Mouse (Mus musculus): ENCODE measurements around the gene Gipc2. TPM values are rescaled to one million over a fixed set of nuclear protein-coding genes. Genes with fewer than 3 reads are reported as not detected.

The Gipc2 gene
- polyA plus RNA-seq, 1 experiment from 2014 or later = 9.2 TPM

DNA sequence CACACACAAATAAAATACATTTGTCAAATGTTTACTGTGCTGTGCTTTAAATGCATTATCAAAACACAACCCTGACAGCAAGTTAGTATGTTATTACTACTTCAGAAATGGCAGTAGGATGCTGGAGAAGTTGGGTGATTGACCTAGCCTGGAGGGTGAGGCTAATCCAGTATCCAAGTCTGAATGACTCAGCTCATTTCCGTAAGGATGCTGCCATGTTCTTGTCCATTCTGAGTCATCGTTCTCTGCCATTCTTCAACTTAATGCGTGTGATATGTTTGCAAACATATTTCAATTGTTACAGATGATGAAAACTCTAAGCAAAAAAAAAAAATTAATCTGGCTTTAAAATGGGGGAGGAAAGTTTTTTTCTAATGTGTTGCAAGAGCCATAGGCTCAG lies 84.6 kb downstream of the Gipc2 start:
- Histone ChIP-seq H3K27ac (no peak overlapping the region), H3K4me2 (no peak overlapping the region), H3K4me3 (no peak overlapping the region), H3K27me3 (no peaks in the 10 kb centered on the region), H3K9me3 (no peaks in the 10 kb centered on the region), H3K36me3 (no peaks in the 10 kb centered on the region), H3K4me1 (replicated peaks) (no peaks in the 10 kb centered on the region), H3K9ac (no peak overlapping the region)
- WGBS = 94% methylated on average over 3 of the region's 3 CpGs
- ATAC-seq (ENCODE audit: low FRiP score) = no peak

DNA sequence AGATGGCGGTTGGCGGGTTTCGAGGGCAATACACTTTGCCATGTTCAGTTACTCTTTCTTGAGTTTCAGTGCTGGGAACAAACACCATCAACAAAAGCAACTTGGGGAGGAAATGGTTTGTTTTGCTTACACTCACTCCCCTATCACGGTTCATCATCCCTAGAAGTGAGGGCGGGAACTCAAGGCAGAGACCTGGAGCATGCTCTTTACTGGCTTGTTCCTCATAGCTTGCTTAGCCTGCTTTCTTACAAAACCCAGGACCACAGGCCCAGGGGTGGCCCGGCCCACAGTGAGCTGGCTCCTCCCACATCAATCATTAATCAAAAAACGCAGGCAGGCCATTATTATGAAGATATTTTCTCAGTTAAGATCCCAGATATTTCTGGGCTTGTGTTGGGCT lies 89.9 kb downstream of the Gipc2 start:
- Histone ChIP-seq H3K27ac (no peak overlapping the region), H3K9me3 (no peaks in the 10 kb centered on the region), H3K9ac (no peak overlapping the region), H3K36me3 (no peaks in the 10 kb centered on the region), H3K4me1 (replicated peaks) (no peaks in the 10 kb centered on the region), H3K27me3 (no peaks in the 10 kb centered on the region), H3K4me2 (no peak overlapping the region), H3K4me3 (no peak overlapping the region)
- ATAC-seq (ENCODE audit: low FRiP score) = no peak
- WGBS = 83% methylated on average over 7 of the region's 7 CpGs

DNA sequence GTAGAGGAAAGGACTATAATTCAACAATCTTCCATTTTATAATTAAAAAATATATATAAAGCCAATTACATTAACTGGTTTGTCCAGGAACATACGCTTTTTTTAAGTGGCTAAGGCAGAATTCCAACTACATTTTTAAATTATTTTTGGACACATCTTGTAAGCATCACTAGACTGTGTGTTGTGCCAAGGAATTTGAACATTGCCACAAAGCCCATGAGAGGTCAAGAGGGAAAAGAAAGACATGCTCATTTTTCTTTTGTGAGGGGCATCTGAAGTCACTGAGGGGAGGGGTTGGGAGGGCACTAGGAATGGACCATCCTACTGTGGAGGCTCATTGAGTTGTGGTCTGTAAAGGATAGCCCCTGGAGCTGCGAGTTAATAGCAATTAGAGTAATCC lies 97.0 kb downstream of the Gipc2 start:
- Histone ChIP-seq H3K9me3 (no peaks in the 10 kb centered on the region), H3K27ac (no peak overlapping the region), H3K27me3 (no peaks in the 10 kb centered on the region), H3K36me3 (no peaks in the 10 kb centered on the region), H3K4me2 (no peak overlapping the region), H3K9ac (no peak overlapping the region), H3K4me1 (replicated peaks) (peaks cover 9% of the 10 kb centered on the region; the same call in 1 of the 2 replicates), H3K4me3 (no peak overlapping the region)
- ATAC-seq (ENCODE audit: low FRiP score) = no peak
- 91% methylated on average over 2 of the region's 2 CpGs for WGBS

DNA sequence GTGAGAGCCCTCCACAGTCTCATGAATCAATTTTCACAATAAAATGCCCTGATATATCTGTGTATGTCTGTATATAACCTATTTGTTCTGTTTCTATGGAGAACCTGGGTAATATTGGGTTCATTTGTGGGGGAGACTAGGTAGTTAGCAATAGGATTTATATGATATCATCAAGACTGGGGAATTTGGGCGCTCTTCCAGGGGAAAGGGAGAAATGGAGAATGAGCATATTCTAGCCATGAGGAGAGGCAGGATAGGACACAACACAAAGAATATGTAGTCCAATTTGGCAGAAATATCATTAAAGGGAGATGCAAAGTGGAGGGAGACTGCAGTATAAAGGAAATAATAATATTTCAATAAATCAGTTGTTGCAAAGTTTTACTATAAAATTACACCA lies 97.7 kb downstream of the Gipc2 start:
- peaks cover 9% of the 10 kb centered on the region; the same call in 1 of the 2 replicates for H3K4me1 ChIP-seq (replicated peaks)
- 92% methylated on average over 1 of the region's 1 CpGs for WGBS

DNA sequence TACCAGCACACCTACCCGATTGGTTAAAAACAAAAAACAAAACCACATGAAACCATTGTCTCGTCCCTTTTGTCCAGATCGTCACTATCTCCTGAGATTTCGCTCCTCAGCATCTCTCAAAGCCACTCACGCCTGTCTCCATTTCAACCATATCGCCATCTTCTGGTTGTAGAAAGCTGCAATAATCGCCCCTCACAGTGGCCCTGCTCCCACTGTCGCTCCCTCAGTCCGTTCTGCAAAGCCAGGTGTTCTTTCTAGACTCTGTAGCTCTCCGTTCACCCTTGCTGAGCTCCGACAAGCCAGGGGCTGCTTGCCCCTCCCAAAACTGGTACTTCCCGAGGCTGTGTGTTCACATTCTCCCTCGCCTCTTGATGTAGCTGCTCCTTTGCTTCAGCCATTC lies 99.3 kb downstream of the Gipc2 start:
- Histone ChIP-seq H3K36me3 (no peaks in the 10 kb centered on the region), H3K4me1 (replicated peaks) (peaks cover 9% of the 10 kb centered on the region; the same call in 1 of the 2 replicates), H3K4me3 (peak overlapping the region; percentile 15; the same call in 1 of the 2 replicates), H3K4me2 (peak overlapping the region; percentile 36), H3K27me3 (no peaks in the 10 kb centered on the region), H3K9me3 (no peaks in the 10 kb centered on the region), H3K9ac (peak overlapping the region; percentile 49; the same call in 1 of the 2 replicates), H3K27ac (no peak overlapping the region)
- ATAC-seq (ENCODE audit: low FRiP score) = peak; percentile 28; the same call in 1 of the 2 replicates
- 30% methylated on average over 13 of the region's 13 CpGs for WGBS

More for the DNA sequence above, 97.7 kb downstream of the Gipc2 start:
- Histone ChIP-seq H3K36me3 (no peaks in the 10 kb centered on the region), H3K27me3 (no peaks in the 10 kb centered on the region), H3K9me3 (no peaks in the 10 kb centered on the region), H3K4me3 (no peak overlapping the region), H3K9ac (no peak overlapping the region), H3K27ac (no peak overlapping the region), H3K4me2 (no peak overlapping the region)
- no peak for ATAC-seq (ENCODE audit: low FRiP score)

DNA sequence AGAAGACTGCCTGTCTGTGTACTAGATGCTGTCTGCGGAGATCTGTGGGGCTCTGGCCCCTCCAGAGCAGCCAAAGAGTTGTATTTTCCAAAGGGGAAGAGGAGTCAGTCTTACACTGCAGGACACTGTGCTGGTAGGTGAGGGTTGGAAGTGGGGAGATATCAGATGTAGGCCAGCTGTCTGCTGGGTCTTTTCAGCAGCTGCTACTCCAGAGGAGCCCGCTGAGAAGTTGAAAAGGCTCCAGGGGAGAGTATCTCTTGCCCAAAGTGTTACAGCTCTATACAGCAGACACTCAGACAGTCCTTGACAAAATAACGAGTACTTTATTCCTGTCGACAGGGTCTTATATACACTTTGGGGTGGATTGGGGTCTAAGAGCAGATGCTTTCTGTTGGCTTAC lies 100.2 kb downstream of the Gipc2 start:
- no peaks in the 10 kb centered on the region for H3K9me3 ChIP-seq
- H3K4me2 ChIP-seq = no peak overlapping the region
- no peak for ATAC-seq (ENCODE audit: low FRiP score)
- no peak overlapping the region for H3K9ac ChIP-seq
- no peaks in the 10 kb centered on the region for H3K27me3 ChIP-seq
- peaks cover 9% of the 10 kb centered on the region; the same call in 1 of the 2 replicates for H3K4me1 ChIP-seq (replicated peaks)
- H3K4me3 ChIP-seq = no peak overlapping the region
- H3K36me3 ChIP-seq = no peaks in the 10 kb centered on the region
- H3K27ac ChIP-seq = no peak overlapping the region
- 62% methylated on average over 4 of the region's 4 CpGs for WGBS

DNA sequence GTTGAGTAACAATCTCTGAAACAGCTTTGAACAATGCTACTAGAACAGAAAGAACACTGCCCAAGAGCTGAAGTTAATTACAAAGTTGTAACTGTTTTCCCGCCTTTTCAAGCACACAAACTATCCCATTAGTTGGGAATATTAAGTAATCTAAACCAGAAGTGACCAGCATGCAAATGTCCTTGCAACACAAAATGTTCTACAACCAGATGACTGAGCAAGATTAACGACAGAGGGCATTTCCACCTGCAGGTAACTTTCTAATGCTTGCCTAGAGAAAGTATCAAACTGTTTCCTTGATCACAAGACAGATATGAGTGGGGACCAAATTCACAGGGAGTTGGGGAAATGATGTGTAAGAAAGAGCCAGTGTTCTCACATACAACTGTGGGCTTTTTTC lies 101.9 kb downstream of the Gipc2 start:
- peaks cover 9% of the 10 kb centered on the region; the same call in 1 of the 2 replicates for H3K4me1 ChIP-seq (replicated peaks)
- WGBS = 81% methylated on average over 2 of the region's 2 CpGs
- H3K9ac ChIP-seq = no peak overlapping the region
- no peak overlapping the region for H3K4me3 ChIP-seq
- no peak for ATAC-seq (ENCODE audit: low FRiP score)
- H3K4me2 ChIP-seq = no peak overlapping the region
- no peaks in the 10 kb centered on the region for H3K9me3 ChIP-seq
- no peaks in the 10 kb centered on the region for H3K36me3 ChIP-seq
- H3K27ac ChIP-seq = no peak overlapping the region
- no peaks in the 10 kb centered on the region for H3K27me3 ChIP-seq

DNA sequence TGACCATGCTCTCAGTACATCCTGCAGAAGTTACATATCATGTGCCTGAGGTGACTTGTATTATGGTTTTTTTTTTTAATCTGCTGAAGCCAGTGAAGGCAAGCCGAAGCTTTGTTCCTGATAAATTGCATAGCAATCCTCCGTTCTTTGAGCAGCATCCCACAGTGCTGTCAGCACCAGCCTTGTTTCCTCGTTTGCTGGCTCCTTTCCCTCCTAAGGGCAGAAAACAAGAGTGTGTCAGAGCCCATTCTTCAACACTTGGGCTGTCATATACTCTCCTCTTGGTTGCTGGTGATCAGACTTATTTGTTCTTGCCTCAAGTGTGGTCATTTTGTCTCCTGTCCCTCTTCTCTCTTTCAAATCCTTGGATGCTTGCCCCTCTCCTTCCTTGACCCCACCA lies 103.2 kb downstream of the Gipc2 start:
- H3K9ac ChIP-seq = no peak overlapping the region
- H3K4me1 ChIP-seq (replicated peaks) = peaks cover 9% of the 10 kb centered on the region; the same call in 1 of the 2 replicates
- no peak overlapping the region for H3K4me3 ChIP-seq
- H3K27me3 ChIP-seq = no peaks in the 10 kb centered on the region
- no peak overlapping the region for H3K27ac ChIP-seq
- WGBS = 55% methylated on average over 3 of the region's 3 CpGs
- no peak overlapping the region for H3K4me2 ChIP-seq
- no peaks in the 10 kb centered on the region for H3K36me3 ChIP-seq
- H3K9me3 ChIP-seq = no peaks in the 10 kb centered on the region
- no peak for ATAC-seq (ENCODE audit: low FRiP score)

DNA sequence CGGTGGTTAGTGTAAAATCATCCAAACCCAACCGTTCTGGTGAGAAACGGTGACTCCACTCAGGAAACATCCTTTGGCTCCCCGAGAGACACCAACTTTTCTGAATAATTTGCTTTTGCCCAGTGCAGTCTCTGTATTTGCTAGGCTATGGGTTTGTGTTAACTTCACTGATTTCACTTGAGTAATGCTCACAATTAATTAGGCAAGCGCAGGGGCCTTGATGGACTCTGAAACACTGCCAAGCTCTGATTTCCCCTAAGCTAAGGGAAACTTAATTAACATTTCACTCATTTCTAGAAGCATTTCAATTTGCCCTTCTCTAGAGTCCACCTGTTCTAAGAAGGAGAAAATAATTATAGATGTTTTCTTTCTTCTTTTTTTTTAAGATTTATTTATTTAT lies 104.9 kb downstream of the Gipc2 start:
- ATAC-seq (ENCODE audit: low FRiP score) = no peak
- Histone ChIP-seq H3K4me2 (no peak overlapping the region), H3K27ac (no peak overlapping the region), H3K9ac (no peak overlapping the region), H3K27me3 (no peaks in the 10 kb centered on the region), H3K4me3 (no peak overlapping the region), H3K4me1 (replicated peaks) (no peaks in the 10 kb centered on the region), H3K9me3 (no peaks in the 10 kb centered on the region), H3K36me3 (no peaks in the 10 kb centered on the region)
- WGBS = 90% methylated on average over 5 of the region's 5 CpGs

DNA sequence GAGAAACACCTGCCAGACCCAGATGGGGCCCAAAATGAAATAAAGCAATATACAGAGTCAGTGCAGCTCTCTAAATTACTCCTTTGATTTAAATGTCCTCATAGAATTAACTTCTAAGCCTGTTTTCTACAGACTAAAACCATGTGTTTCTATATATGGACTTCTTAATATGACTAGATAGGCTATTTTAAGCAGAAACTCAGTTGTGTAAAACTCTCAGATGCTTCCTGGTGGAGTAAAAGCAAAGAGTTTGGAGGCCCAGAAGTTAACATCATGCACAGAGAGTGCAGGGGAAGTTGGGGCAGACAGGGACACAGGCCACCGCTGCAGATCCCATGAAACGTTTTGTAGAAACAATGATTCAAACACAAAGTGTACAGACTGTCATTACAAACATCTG lies 107.8 kb downstream of the Gipc2 start:
- 85% methylated on average over 2 of the region's 2 CpGs for WGBS
- ATAC-seq (ENCODE audit: low FRiP score) = no peak
- no peaks in the 10 kb centered on the region for H3K4me1 ChIP-seq (replicated peaks)
- H3K27me3 ChIP-seq = no peaks in the 10 kb centered on the region
- no peak overlapping the region for H3K4me3 ChIP-seq
- no peak overlapping the region for H3K4me2 ChIP-seq
- H3K36me3 ChIP-seq = no peaks in the 10 kb centered on the region
- H3K9ac ChIP-seq = no peak overlapping the region
- H3K27ac ChIP-seq = no peak overlapping the region
- H3K9me3 ChIP-seq = no peaks in the 10 kb centered on the region

DNA sequence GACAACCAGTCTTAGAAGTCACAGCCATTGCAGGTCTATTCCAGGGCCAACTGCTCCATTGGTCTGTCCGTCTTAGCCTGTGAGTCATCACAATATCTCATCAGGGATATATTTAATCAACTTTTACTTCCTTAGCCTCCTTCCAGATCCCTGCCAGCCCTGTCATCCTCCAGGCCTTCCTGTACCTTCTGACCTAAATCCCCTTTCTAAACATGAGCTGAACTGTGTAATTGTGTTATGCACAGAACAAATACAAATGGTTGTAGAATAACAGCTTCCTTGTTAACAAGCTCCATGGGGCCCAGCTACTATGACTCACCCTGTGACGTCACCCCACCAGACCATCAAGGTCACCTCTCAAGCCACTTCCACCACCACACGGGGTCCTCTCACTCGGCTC lies 111.8 kb downstream of the Gipc2 start:
- no peaks in the 10 kb centered on the region for H3K4me1 ChIP-seq (replicated peaks)
- no peaks in the 10 kb centered on the region for H3K9me3 ChIP-seq
- no peaks in the 10 kb centered on the region for H3K36me3 ChIP-seq
- 73% methylated on average over 4 of the region's 4 CpGs for WGBS
- no peak overlapping the region for H3K9ac ChIP-seq
- H3K27ac ChIP-seq = no peak overlapping the region
- no peak overlapping the region for H3K4me3 ChIP-seq
- H3K27me3 ChIP-seq = no peaks in the 10 kb centered on the region
- no peak for ATAC-seq (ENCODE audit: low FRiP score)
- H3K4me2 ChIP-seq = no peak overlapping the region

DNA sequence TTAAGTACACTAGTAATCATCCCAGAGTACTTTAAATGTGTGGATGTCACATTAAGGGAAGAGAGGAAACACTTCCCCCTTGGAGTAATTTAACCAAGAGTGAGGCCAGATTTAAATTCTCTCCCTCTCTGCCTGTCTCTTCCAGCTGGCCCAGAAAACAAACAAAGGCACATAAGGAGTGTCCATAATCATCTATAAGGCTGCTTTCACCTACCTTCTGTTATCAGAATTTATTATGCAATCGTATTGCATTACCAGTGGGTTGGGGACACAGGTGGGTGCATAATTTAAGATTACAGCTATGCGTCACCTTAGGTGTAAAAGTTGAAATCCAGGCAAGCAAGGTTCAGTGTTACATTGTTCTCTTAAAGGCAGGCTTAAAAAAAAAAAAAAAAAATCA lies 114.1 kb downstream of the Gipc2 start:
- Histone ChIP-seq H3K36me3 (no peaks in the 10 kb centered on the region), H3K27ac (no peak overlapping the region), H3K9me3 (no peaks in the 10 kb centered on the region), H3K4me2 (no peak overlapping the region), H3K4me1 (replicated peaks) (no peaks in the 10 kb centered on the region), H3K9ac (no peak overlapping the region), H3K27me3 (no peaks in the 10 kb centered on the region), H3K4me3 (no peak overlapping the region)
- no peak for ATAC-seq (ENCODE audit: low FRiP score)
- WGBS = 91% methylated on average over 2 of the region's 2 CpGs

DNA sequence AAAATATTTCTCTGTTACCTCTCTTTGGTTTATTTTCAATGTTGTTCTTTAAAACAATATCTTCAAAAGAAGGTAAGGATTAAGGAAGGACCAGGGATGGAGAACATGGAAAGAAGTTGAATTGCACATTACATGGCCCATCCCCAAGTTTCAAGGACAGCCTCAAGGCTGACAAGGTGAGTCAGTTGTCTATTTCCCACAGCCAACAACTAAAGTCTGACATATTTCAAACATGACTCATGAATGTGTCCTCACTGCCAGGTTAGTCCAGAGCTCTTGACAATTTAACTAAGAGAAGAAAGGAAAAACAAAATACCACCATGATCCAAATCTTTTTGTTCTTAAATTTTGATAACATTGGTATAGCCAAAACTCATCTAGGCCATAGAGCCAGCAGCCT lies 118.1 kb downstream of the Gipc2 start:
- Histone ChIP-seq H3K4me1 (replicated peaks) (no peaks in the 10 kb centered on the region), H3K27me3 (no peaks in the 10 kb centered on the region), H3K27ac (no peak overlapping the region), H3K9me3 (no peaks in the 10 kb centered on the region), H3K4me2 (no peak overlapping the region), H3K9ac (no peak overlapping the region), H3K4me3 (no peak overlapping the region), H3K36me3 (no peaks in the 10 kb centered on the region)
- ATAC-seq (ENCODE audit: low FRiP score) = no peak

DNA sequence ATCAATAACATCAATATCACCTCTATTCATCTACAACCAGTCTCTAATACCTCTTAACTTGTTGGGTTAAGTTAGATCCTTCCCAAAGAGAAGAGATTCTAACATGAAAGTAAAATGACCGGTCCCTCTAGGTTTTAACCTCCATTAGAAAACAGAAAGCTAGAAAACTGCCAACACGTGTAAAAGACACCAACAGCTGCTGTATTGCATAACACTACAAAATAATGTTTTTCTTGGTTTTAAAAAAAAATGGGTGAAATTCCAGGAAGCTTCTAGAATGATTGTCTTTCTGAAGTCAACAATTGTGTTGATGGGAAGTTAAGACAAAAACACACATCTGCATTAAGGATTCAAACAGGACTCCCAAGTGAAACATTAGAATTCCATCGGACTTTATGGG lies 119.1 kb downstream of the Gipc2 start:
- H3K36me3 ChIP-seq = no peaks in the 10 kb centered on the region
- no peaks in the 10 kb centered on the region for H3K4me1 ChIP-seq (replicated peaks)
- no peak overlapping the region for H3K4me2 ChIP-seq
- no peaks in the 10 kb centered on the region for H3K9me3 ChIP-seq
- WGBS = 92% methylated on average over 3 of the region's 3 CpGs
- no peak for ATAC-seq (ENCODE audit: low FRiP score)
- H3K27me3 ChIP-seq = no peaks in the 10 kb centered on the region
- no peak overlapping the region for H3K27ac ChIP-seq
- H3K4me3 ChIP-seq = no peak overlapping the region
- H3K9ac ChIP-seq = no peak overlapping the region

Data from hindbrain, embryonic 13.5 days (tissue).